Mouse (Mus musculus) spleen, adult 2 months (tissue): Measurements from ENCODE around the gene Hist1h2bb.

ENCODE experiments used
- CTCF ChIP-seq: fragments of 200-500 bp; IDR thresholded peaks from 2 replicates; pipeline ENCODE4 v1.5.1; 2011; ENCODE audit warnings: mild to moderate bottlenecking, inconsistent platforms; ENCODE audit not compliant: insufficient read depth, insufficient read length, insufficient replicate concordance; ENCODE audit errors: extremely low read depth
- POLR2A ChIP-seq: fragments of 200-500 bp; IDR thresholded peaks from 2 replicates; pipeline ENCODE4 v1.6.1; 2011; ENCODE audit warnings: low read depth, low read length, inconsistent platforms

GRCm38 (mm10) chr13:23698300-23698693 lies 48.2 kb upstream of the Hist1h2bb start, which contains the start of gene Hist1h4c:
- peak; percentile 100 for TF ChIP-seq POLR2A
- TF ChIP-seq CTCF = no peak
